Mouse (Mus musculus): ENCODE measurements at regions not wholly inside any gene's neighbourhood (a gene's known extent, or its start where the extent isn't known, plus 50 kb on each side); places are given as distances from the start of the nearest gene placed in this dataset.

GRCm38 (mm10) chr13:48042172-48042571 lies 218.9 kb upstream of the Id4 start:
- intact Hi-C loops (cut with DNase I): no loop called here
- no peak for DNase-seq

- intact Hi-C loops (cut with DNase I): no loop called here
- no peak for DNase-seq
These were observed 218.5 kb upstream of the Id4 start for GRCm38 (mm10) chr13:48042572-48042971.

- intact Hi-C loops (cut with DNase I): no loop called here
- DNase-seq: no peak
These were observed 214.8 kb upstream of the Id4 start for GRCm38 (mm10) chr13:48046201-48046750.

GRCm38 (mm10) chr13:48049796-48050195 lies 211.2 kb upstream of the Id4 start:
- intact Hi-C loops (cut with DNase I): no loop called here
- no peak for DNase-seq

- intact Hi-C loops (cut with DNase I): no loop called here
- DNase-seq: no peak
These were observed 186.4 kb upstream of the Id4 start for GRCm38 (mm10) chr13:48074630-48075029.

GRCm38 (mm10) chr13:48075315-48075714 lies 185.7 kb upstream of the Id4 start:
- intact Hi-C loops (cut with DNase I): no loop called here
- no peak for DNase-seq

GRCm38 (mm10) chr13:48078214-48078613 lies 182.8 kb upstream of the Id4 start:
- intact Hi-C loops (cut with DNase I): no loop called here
- no peak for DNase-seq

- intact Hi-C loops (cut with DNase I): no loop called here
- DNase-seq: no peak
These were observed 177.7 kb upstream of the Id4 start for GRCm38 (mm10) chr13:48083294-48083693.

GRCm38 (mm10) chr13:48083807-48084206 lies 177.2 kb upstream of the Id4 start:
- intact Hi-C loops (cut with DNase I): no loop called here
- DNase-seq: no peak

GRCm38 (mm10) chr13:48094275-48095035 lies 166.6 kb upstream of the Id4 start:
- DNase-seq: no peak
- intact Hi-C loops (cut with DNase I): no loop called here

- intact Hi-C loops (cut with DNase I): no loop called here
These were observed 158.9 kb upstream of the Id4 start for GRCm38 (mm10) chr13:48102156-48102555.

GRCm38 (mm10) chr13:48102576-48102975 lies 158.5 kb upstream of the Id4 start:
- no peak for DNase-seq
- intact Hi-C loops (cut with DNase I): no loop called here

More at GRCm38 (mm10) chr13:48102156-48102555, 158.9 kb upstream of the Id4 start:
- no peak for DNase-seq

GRCm38 (mm10) chr13:48104766-48105165 lies 156.3 kb upstream of the Id4 start:
- no peak for DNase-seq
- intact Hi-C loops (cut with DNase I): no loop called here

- intact Hi-C loops (cut with DNase I): no loop called here
- no peak for DNase-seq
These were observed 154.1 kb upstream of the Id4 start for GRCm38 (mm10) chr13:48106946-48107345.

GRCm38 (mm10) chr13:48115890-48116289 lies 145.1 kb upstream of the Id4 start:
- intact Hi-C loops (cut with DNase I): no loop called here
- DNase-seq: no peak

- no peak for DNase-seq
- intact Hi-C loops (cut with DNase I): no loop called here
These were observed 134.4 kb upstream of the Id4 start for GRCm38 (mm10) chr13:48126582-48126981.

GRCm38 (mm10) chr13:48130724-48131123 lies 130.3 kb upstream of the Id4 start:
- intact Hi-C loops (cut with DNase I): no loop called here
- DNase-seq: peak; percentile 49 to 57

- intact Hi-C loops (cut with DNase I): no loop called here
- no peak for DNase-seq
These were observed 129.3 kb upstream of the Id4 start for GRCm38 (mm10) chr13:48131681-48132080.

GRCm38 (mm10) chr13:48145976-48146375 lies 115.1 kb upstream of the Id4 start:
- no peak for DNase-seq

GRCm38 (mm10) chr13:48147061-48147460 lies 114.0 kb upstream of the Id4 start:
- no peak for DNase-seq
- intact Hi-C loops (cut with DNase I): no loop called here

More at GRCm38 (mm10) chr13:48145976-48146375, 115.1 kb upstream of the Id4 start:
- intact Hi-C loops (cut with DNase I): no loop called here

GRCm38 (mm10) chr13:48153248-48153647 lies 107.8 kb upstream of the Id4 start:
- no peak for DNase-seq
- intact Hi-C loops (cut with DNase I): no loop called here

GRCm38 (mm10) chr13:48153684-48154413 lies 107.2 kb upstream of the Id4 start:
- intact Hi-C loops (cut with DNase I): no loop called here
- DNase-seq: no peak

Data from heart, postnatal 36 days (tissue).